Mouse (Mus musculus) ES-E14 (cell line): ENCODE results near the gene Pnrc2. TPM values are rescaled to one million over a fixed set of nuclear protein-coding genes. Genes with fewer than 3 reads are reported as not detected.

Experiments
- DNase-seq: peaks from one replicate; pipeline ENCODE4 v3.0.0-alpha.2; 2013; ENCODE audit warnings: low read depth, low spot score
- H3K27ac ChIP-seq: 2 replicates; pipeline ENCODE4 v1.5.1; 2012; ENCODE audit warnings: low read depth, mild to moderate bottlenecking, low read length, moderate library complexity, mixed read lengths; ENCODE audit not compliant: poor library complexity, insufficient read depth, severe bottlenecking
- H3K36me3 ChIP-seq: 2 replicates; pipeline ENCODE4 v1.6.1; 2012; ENCODE audit warnings: mild to moderate bottlenecking, low read length, moderate library complexity, mixed read lengths; ENCODE audit not compliant: control insufficient read depth, poor library complexity, insufficient read depth, severe bottlenecking
- H3K4me1 ChIP-seq, 2 experiments: fragments of 150-350 bp in 1 of 2; sonication (generic) in 1 of 2; 2 replicates each; pipeline ENCODE4 v1.6.1; 2012; ENCODE audit warnings: low read length in 2 of 2, mild to moderate bottlenecking in 1 of 2, mixed read lengths in 1 of 2; ENCODE audit not compliant: control insufficient read depth in 2 of 2, insufficient read depth in 2 of 2, poor library complexity in 1 of 2
- H3K4me3 ChIP-seq, 2 experiments: fragments of 150-350 bp in 1 of 2; sonication (generic) in 1 of 2; 2 replicates each; pipeline ENCODE4 v1.5.1; 2012; ENCODE audit warnings: low read length in 2 of 2, low read depth in 1 of 2, mild to moderate bottlenecking in 1 of 2, mixed read lengths in 1 of 2; ENCODE audit not compliant: insufficient read depth in 1 of 2, poor library complexity in 1 of 2, severe bottlenecking in 1 of 2
- H3K9ac ChIP-seq: 2 replicates; pipeline ENCODE4 v1.6.1; 2012; ENCODE audit warnings: low read depth, mild to moderate bottlenecking, low read length, mixed read lengths; ENCODE audit not compliant: poor library complexity, insufficient read depth, severe bottlenecking
- H3K9me3 ChIP-seq: fragments of 150-350 bp; sonication (generic); 2 replicates; pipeline ENCODE4 v1.6.1; 2012; ENCODE audit warnings: low read depth, mild to moderate bottlenecking, low read length; ENCODE audit not compliant: control insufficient read depth, insufficient read depth
- CHD2 ChIP-seq: IDR thresholded peaks from 2 replicates; pipeline ENCODE4 v1.6.1; 2014; ENCODE audit warnings: mild to moderate bottlenecking, low read depth, low read length, inconsistent platforms
- HCFC1 ChIP-seq: IDR thresholded peaks from 2 replicates; pipeline ENCODE4 v1.6.1; 2012; ENCODE audit warnings: low read length, inconsistent platforms, borderline replicate concordance; ENCODE audit not compliant: insufficient read depth
- MAFK ChIP-seq: IDR thresholded peaks from 2 replicates; pipeline ENCODE4 v1.6.1; 2014; ENCODE audit warnings: mild to moderate bottlenecking, low read depth, low read length, inconsistent platforms; ENCODE audit not compliant: insufficient read depth
- ZC3H11A ChIP-seq: IDR thresholded peaks from 2 replicates; pipeline ENCODE4 v1.6.1; 2012; ENCODE audit warnings: low read depth, mild to moderate bottlenecking, inconsistent platforms, low read length, borderline replicate concordance
- ZNF384 ChIP-seq: IDR thresholded peaks from 2 replicates; pipeline ENCODE4 v1.6.1; 2012; ENCODE audit warnings: low read depth, low read length, inconsistent platforms
- in situ Hi-C, 2 experiments: fragments of 600-800 bp; cut with MboI; formaldehyde crosslinking; loops; one replicate each; pipeline ENCODE4 v1.15.1; 2025; ENCODE audit warnings: low sequenced_read_pairs in 2 of 2, inconsistent platforms in 1 of 2; ENCODE audit not compliant: unreplicated experiment in 2 of 2
- total RNA-seq: library from RNA; depleted of rRNA; stranded (reverse); fragments of 300-350 nt; gene quantifications from 2 replicates; pipeline ENCODE4 v1.2.3, GENCODE M21; 2012

Pnrc2 gene
- total RNA-seq, 1 experiment: 35.4 TPM

DNA sequence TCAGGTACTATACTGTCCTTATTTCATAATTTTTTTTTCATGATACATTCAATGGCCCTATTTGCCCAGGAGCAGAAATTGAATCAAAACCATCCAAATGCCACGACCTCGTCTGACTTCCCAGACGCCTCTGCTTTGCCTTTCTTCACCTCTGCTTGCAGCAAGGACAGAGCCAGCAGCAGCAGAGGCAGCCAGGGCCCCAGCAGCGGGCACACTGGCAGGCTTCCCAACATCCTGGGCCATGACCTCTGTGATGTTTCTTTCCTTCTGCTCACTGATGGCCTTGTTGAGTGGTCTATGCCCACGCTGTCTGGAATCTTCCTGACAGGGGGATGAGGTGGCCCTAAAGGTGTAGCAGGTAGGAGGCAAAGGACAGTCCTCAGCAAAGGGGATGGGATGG, 26.1 kb downstream of the Pnrc2 start:
- in situ Hi-C loops: no loop called here
- Histone ChIP-seq H3K4me3 (no peak overlapping the region), H3K9me3 (no peaks in the 10 kb centered on the region), H3K4me1 (0 out of 4 replicates have a peak, but pooled peaks cover 0 to 2% of the 10 kb centered on the region in 2 experiments), H3K27ac (no peak overlapping the region), H3K9ac (no peak overlapping the region; the same call in 1 of the 2 replicates), H3K36me3 (no peaks in the 10 kb centered on the region)
- TF ChIP-seq HCFC1: no peak
- no peak for TF ChIP-seq MAFK
- TF ChIP-seq ZC3H11A: no peak
- no peak for TF ChIP-seq ZNF384
- TF ChIP-seq CHD2: no peak
- no peak for DNase-seq

DNA sequence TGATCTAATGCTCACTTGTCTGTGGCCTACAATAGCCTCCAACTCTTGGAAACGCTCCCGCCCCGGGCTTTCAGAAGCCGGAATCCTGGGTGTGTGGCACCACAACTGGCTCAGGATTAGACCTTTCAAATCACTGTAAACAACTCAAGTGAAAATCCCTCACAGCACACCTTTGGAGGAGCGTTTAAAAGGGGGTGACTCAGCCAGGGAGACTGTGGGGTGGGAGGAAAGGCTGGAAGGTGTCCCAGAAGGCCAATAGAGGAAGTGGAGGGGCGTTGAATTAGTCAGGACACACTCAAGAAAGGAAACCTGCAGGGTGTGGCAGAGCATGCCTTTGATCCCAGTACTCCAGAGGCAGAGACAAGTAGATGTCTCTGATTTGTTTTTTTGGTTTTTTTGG, 29.2 kb downstream of the Pnrc2 start:
- no peak for TF ChIP-seq HCFC1
- no peak for TF ChIP-seq ZNF384
- no peak for TF ChIP-seq CHD2
- TF ChIP-seq ZC3H11A: no peak
- TF ChIP-seq MAFK: no peak
- H3K27ac ChIP-seq: no peak overlapping the region
- no peaks in the 10 kb centered on the region for H3K36me3 ChIP-seq
- no peak for DNase-seq
- H3K4me3 ChIP-seq: no peak overlapping the region
- H3K4me1 ChIP-seq: peaks cover 0 to under 1% of the 10 kb centered on the region in 2 experiments; a peak in 1 of 4 replicates
- H3K9ac ChIP-seq: no peak overlapping the region
- no peaks in the 10 kb centered on the region for H3K9me3 ChIP-seq
- in situ Hi-C loops: no loop called here

DNA sequence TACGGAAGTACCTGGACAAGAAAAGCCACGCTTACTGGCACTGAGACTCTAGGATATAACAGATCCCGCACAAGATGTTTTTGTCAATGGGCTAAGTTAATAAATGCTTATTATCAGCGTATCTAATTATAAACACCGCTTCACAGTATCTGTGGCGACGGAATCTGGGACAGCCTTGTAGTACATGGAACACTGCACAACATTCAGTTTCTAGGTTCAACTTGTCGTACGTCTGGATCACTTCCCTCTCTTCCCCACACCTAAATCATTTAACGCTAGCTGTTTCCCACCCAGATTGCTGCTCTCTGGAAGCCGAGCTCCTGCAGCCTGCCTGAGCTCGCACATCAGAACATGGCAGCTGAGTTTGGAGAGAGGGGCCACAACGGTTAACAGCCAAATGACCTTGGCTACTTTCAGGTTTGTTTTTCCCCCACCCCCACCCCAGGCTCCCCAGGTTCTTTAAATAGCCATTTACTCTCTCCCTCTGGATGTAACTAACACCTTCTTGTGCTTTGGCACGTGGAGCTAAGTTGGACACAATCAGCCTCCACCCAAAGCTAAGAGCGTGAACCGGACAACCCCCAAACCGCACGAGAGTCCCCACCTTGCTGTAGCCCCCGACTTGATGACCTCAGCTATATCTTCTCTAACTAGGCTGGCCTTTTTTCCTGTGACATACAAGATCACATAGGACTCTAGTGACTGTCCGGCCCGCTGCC, 34.2 kb downstream of the Pnrc2 start:
- in situ Hi-C loops: no loop called here
- Histone ChIP-seq H3K27ac (no peak overlapping the region), H3K9me3 (no peaks in the 10 kb centered on the region), H3K36me3 (no peaks in the 10 kb centered on the region), H3K9ac (no peak overlapping the region), H3K4me3 (no peak overlapping the region), H3K4me1 (peaks cover 0 to 3% of the 10 kb centered on the region in 2 experiments; a peak in 2 of 4 replicates)
- DNase-seq: no peak
- TF ChIP-seq ZC3H11A: no peak
- TF ChIP-seq ZNF384: no peak
- TF ChIP-seq MAFK: no peak
- TF ChIP-seq CHD2: no peak
- TF ChIP-seq HCFC1: no peak

DNA sequence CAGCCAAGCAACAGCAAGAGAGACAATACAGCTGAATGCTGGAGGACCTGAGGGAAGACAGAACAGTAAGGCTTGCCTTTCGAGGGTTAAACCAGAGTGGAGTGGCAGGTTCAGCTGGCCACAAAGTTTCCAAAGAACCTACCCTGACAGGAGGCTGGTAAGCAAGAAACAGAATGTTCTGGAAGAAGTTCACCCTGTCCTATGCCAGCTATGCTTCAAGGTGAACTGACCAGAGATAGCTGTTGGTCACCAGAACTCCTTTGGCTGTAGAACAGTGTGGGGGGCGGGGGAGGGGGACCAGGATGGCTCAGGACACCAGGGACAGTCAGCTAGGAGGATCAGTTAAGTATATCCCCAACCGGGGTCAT, 34.7 kb downstream of the Pnrc2 start:
- Histone ChIP-seq H3K9me3 (no peaks in the 10 kb centered on the region), H3K27ac (no peak overlapping the region), H3K4me3 (no peak overlapping the region), H3K36me3 (no peaks in the 10 kb centered on the region), H3K4me1 (peaks cover 3% of the 10 kb centered on the region in 2 experiments; a peak in 2 of 4 replicates), H3K9ac (no peak overlapping the region)
- in situ Hi-C loops: no loop called here
- no peak for DNase-seq
- TF ChIP-seq HCFC1: no peak
- no peak for TF ChIP-seq ZNF384
- TF ChIP-seq CHD2: no peak
- no peak for TF ChIP-seq ZC3H11A
- TF ChIP-seq MAFK: no peak
